Mouse (Mus musculus): ENCODE results near the gene 6030408B16Rik.
A peak's percentile ranks its signal among the peaks of the same experiment; 100 is the strongest.

Gene 6030408B16Rik

GRCm38 (mm10) chr15:101282471-101282870 lies 10.5 kb upstream of the 6030408B16Rik start:
- DNase-seq (ENCODE audit: low read depth, low spot score): no peak
- H3K36me3 ChIP-seq (ENCODE audit: control insufficient read depth, insufficient read depth, low read length, poor library complexity, severe bottlenecking): peaks cover 5% of the 10 kb centered on the region; the same call in 1 of the 2 replicates
- no peaks in the 10 kb centered on the region for H3K27me3 ChIP-seq (ENCODE audit: control insufficient read depth, insufficient read depth, low read length, poor library complexity, severe bottlenecking)

DNA sequence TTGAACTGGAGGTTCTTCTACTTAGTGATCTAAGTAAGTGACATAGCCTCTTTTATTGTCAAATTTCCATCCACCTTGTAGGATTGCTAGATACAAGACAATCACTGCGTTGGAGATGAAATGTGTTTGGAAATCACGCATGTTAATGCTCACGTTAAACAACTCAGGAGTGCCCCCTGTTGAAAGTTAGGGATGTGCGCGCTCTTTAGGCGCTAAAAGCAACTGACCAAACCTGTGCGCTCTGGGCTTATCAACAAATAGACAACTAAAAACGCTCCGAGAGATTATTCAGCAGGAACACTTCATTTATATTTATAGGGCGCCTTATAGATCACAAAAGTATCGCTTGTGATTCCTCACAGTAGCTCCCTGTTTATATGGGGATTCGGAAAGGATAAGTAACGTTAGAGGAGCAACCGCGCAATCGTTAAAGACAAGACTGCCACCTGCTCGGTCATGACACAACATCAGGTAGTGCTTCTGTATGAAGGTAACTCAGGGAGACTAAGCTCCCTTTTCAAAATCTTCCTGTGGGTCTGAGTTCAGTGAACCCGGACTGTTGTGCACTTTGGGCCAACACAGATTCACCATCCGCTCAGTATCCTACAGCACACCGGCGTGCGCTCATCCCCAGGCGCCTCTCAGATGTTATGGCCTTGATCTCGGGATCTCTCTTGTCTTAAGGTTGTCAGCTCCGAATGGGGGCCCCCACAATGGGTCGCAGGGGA lies 9.7 kb upstream of the 6030408B16Rik start:
- Histone ChIP-seq H3K27me3 (ENCODE audit: control insufficient read depth, insufficient read depth, low read length, poor library complexity, severe bottlenecking) (no peaks in the 10 kb centered on the region), H3K36me3 (ENCODE audit: control insufficient read depth, insufficient read depth, low read length, poor library complexity, severe bottlenecking) (peaks cover 7% of the 10 kb centered on the region; the same call in 1 of the 2 replicates)
- peak; percentile 88 for DNase-seq (ENCODE audit: low read depth, low spot score)

- DNase-seq (ENCODE audit: low read depth, low spot score): peak; percentile 95
- H3K27me3 ChIP-seq (ENCODE audit: control insufficient read depth, insufficient read depth, low read length, poor library complexity, severe bottlenecking): no peaks in the 10 kb centered on the region
- H3K36me3 ChIP-seq (ENCODE audit: control insufficient read depth, insufficient read depth, low read length, poor library complexity, severe bottlenecking): peaks cover 8% of the 10 kb centered on the region; the same call in 1 of the 2 replicates
Observed at GRCm38 (mm10) chr15:101283911-101284750, 8.9 kb upstream of the 6030408B16Rik start, which contains the start of gene Atg101. Atg101 (plus strand) TSS chr15:101284272.

DNA sequence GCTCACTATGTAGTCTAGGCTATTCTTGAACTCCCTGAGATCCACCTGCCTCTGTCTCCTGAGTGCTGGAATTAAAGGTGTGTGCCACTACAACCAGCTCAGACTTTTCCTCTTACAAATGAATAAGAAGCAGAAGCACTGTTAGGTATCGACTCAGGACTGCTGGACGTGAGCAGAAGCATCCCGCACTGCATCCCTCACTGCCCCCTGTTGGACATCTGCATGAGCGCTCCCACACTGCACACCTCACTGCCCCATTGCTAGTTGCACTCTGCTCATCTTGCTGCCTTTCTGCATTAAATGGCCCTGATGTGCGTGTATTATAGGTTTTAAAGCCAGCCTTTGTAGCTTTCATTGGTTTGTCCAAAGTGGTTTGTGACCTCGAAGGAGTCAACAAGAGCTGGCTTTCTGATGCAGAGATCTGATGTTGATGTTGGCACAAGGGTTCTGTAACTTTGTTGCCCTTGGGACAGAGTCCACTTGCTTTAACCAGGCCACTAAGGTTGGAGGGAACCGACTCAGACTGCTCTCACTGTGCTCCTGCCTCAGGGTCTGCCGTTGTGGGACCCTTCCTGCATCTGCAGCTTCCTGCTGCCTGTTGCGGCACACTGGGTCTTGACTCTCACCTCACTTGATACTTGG lies 6.8 kb upstream of the 6030408B16Rik start:
- peak; percentile 62 for DNase-seq (ENCODE audit: low read depth, low spot score)
- H3K36me3 ChIP-seq (ENCODE audit: control insufficient read depth, insufficient read depth, low read length, poor library complexity, severe bottlenecking): peaks cover 11% of the 10 kb centered on the region; the same call in 1 of the 2 replicates
- no peaks in the 10 kb centered on the region for H3K27me3 ChIP-seq (ENCODE audit: control insufficient read depth, insufficient read depth, low read length, poor library complexity, severe bottlenecking)

GRCm38 (mm10) chr15:101287361-101287760 lies 5.7 kb upstream of the 6030408B16Rik start:
- H3K27me3 ChIP-seq (ENCODE audit: control insufficient read depth, insufficient read depth, low read length, poor library complexity, severe bottlenecking): no peaks in the 10 kb centered on the region
- H3K36me3 ChIP-seq (ENCODE audit: control insufficient read depth, insufficient read depth, low read length, poor library complexity, severe bottlenecking): peaks cover 11% of the 10 kb centered on the region; the same call in 1 of the 2 replicates
- DNase-seq (ENCODE audit: low read depth, low spot score): no peak

- no peak for DNase-seq (ENCODE audit: low read depth, low spot score)
- no peaks in the 10 kb centered on the region for H3K27me3 ChIP-seq (ENCODE audit: control insufficient read depth, insufficient read depth, low read length, poor library complexity, severe bottlenecking)
Observed at GRCm38 (mm10) chr15:101290354-101290753, 2.7 kb upstream of the 6030408B16Rik start.

GRCm38 (mm10) chr15:101292012-101292411 lies 1.0 kb upstream of the 6030408B16Rik start:
- H3K27me3 ChIP-seq (ENCODE audit: control insufficient read depth, insufficient read depth, low read length, poor library complexity, severe bottlenecking): no peaks in the 10 kb centered on the region
- no peak for DNase-seq (ENCODE audit: low read depth, low spot score)
- H3K36me3 ChIP-seq (ENCODE audit: control insufficient read depth, insufficient read depth, low read length, poor library complexity, severe bottlenecking): peaks cover 10% of the 10 kb centered on the region; the same call in 1 of the 2 replicates

More at GRCm38 (mm10) chr15:101290354-101290753, 2.7 kb upstream of the 6030408B16Rik start:
- peaks cover 11% of the 10 kb centered on the region; the same call in 1 of the 2 replicates for H3K36me3 ChIP-seq (ENCODE audit: control insufficient read depth, insufficient read depth, low read length, poor library complexity, severe bottlenecking)

- no peak for DNase-seq (ENCODE audit: low read depth, low spot score)
- Histone ChIP-seq H3K36me3 (ENCODE audit: control insufficient read depth, insufficient read depth, low read length, poor library complexity, severe bottlenecking) (peaks cover 1% of the 10 kb centered on the region; the same call in 1 of the 2 replicates), H3K27me3 (ENCODE audit: control insufficient read depth, insufficient read depth, low read length, poor library complexity, severe bottlenecking) (no peaks in the 10 kb centered on the region)
Observed at GRCm38 (mm10) chr15:101294028-101294894, 1.2 kb downstream of the 6030408B16Rik start.

- no peak for DNase-seq (ENCODE audit: low read depth, low spot score)
- Histone ChIP-seq H3K36me3 (ENCODE audit: control insufficient read depth, insufficient read depth, low read length, poor library complexity, severe bottlenecking) (0 out of 2 replicates have a peak, but pooled peaks cover 1% of the 10 kb centered on the region), H3K27me3 (ENCODE audit: control insufficient read depth, insufficient read depth, low read length, poor library complexity, severe bottlenecking) (no peaks in the 10 kb centered on the region)
Observed at GRCm38 (mm10) chr15:101295106-101295505, 2.1 kb downstream of the 6030408B16Rik start.

DNA sequence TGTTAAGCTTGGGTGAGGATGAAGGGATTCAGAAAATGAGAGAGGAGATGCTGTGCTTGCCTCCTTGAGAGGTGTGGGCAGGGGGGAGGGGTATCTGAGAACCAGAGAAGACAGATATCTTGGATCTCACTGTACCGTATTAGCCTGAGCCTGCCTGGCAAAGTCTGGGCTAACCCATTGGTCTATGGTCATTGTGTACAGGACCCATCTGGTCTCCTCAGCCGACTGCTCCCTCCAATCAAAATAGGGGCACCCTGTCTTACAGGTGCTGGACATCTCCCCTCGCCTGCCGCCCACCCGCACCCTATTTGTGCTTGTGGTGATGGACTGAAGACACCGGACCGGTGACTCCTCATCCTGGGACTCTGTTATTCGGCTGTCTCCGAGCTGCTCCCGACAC lies 2.6 kb downstream of the 6030408B16Rik start:
- Histone ChIP-seq H3K27me3 (ENCODE audit: control insufficient read depth, insufficient read depth, low read length, poor library complexity, severe bottlenecking) (no peaks in the 10 kb centered on the region), H3K36me3 (ENCODE audit: control insufficient read depth, insufficient read depth, low read length, poor library complexity, severe bottlenecking) (no peaks in the 10 kb centered on the region)
- no peak for DNase-seq (ENCODE audit: low read depth, low spot score)

GRCm38 (mm10) chr15:101296091-101296490 lies 3.1 kb downstream of the 6030408B16Rik start:
- DNase-seq (ENCODE audit: low read depth, low spot score): no peak

GRCm38 (mm10) chr15:101297988-101298387 lies 5.0 kb downstream of the 6030408B16Rik start:
- Histone ChIP-seq H3K27me3 (ENCODE audit: control insufficient read depth, insufficient read depth, low read length, poor library complexity, severe bottlenecking) (no peaks in the 10 kb centered on the region), H3K36me3 (ENCODE audit: control insufficient read depth, insufficient read depth, low read length, poor library complexity, severe bottlenecking) (no peaks in the 10 kb centered on the region)
- no peak for DNase-seq (ENCODE audit: low read depth, low spot score)

More at GRCm38 (mm10) chr15:101296091-101296490, 3.1 kb downstream of the 6030408B16Rik start:
- H3K27me3 ChIP-seq (ENCODE audit: control insufficient read depth, insufficient read depth, low read length, poor library complexity, severe bottlenecking): no peaks in the 10 kb centered on the region
- H3K36me3 ChIP-seq (ENCODE audit: control insufficient read depth, insufficient read depth, low read length, poor library complexity, severe bottlenecking): no peaks in the 10 kb centered on the region

GRCm38 (mm10) chr15:101298550-101298949 lies 5.5 kb downstream of the 6030408B16Rik start:
- no peaks in the 10 kb centered on the region for H3K27me3 ChIP-seq (ENCODE audit: control insufficient read depth, insufficient read depth, low read length, poor library complexity, severe bottlenecking)
- H3K36me3 ChIP-seq (ENCODE audit: control insufficient read depth, insufficient read depth, low read length, poor library complexity, severe bottlenecking): no peaks in the 10 kb centered on the region
- no peak for DNase-seq (ENCODE audit: low read depth, low spot score)
